Mouse (Mus musculus) small intestine, adult 2 months (tissue): ENCODE measurements around the gene Ankrd27. TPM values are rescaled to one million over a fixed set of nuclear protein-coding genes. Genes with fewer than 3 reads are reported as not detected.
"Not testable (repeated sequence)": the region's sequence is repeated elsewhere in the genome, so short reads cannot be mapped to it uniquely, and the experiment has no call there.

ENCODE experiments used
- H3K27ac ChIP-seq: fragments of 200-500 bp; 2 replicates; pipeline ENCODE4 v1.5.1; 2012; ENCODE audit warnings: low read depth, low read length, control low read depth, inconsistent platforms; ENCODE audit not compliant: insufficient read depth
- H3K27me3 ChIP-seq: fragments of 200-500 bp; 2 replicates; pipeline ENCODE4 v1.6.1; 2012; ENCODE audit warnings: mild to moderate bottlenecking, moderate library complexity, low read length, inconsistent platforms; ENCODE audit not compliant: control insufficient read depth, insufficient read depth
- H3K36me3 ChIP-seq: fragments of 200-500 bp; 2 replicates; pipeline ENCODE4 v1.6.1; 2012; ENCODE audit warnings: mild to moderate bottlenecking, low read length, control low read depth, inconsistent platforms; ENCODE audit not compliant: control insufficient read depth, insufficient read depth
- H3K4me1 ChIP-seq: fragments of 200-500 bp; 2 replicates; pipeline ENCODE4 v1.6.1; 2012; ENCODE audit warnings: low read length, inconsistent platforms, mixed read lengths; ENCODE audit not compliant: control insufficient read depth, insufficient read depth, insufficient read length
- H3K4me3 ChIP-seq: fragments of 200-500 bp; 2 replicates; pipeline ENCODE4 v1.5.1; 2012; ENCODE audit warnings: low read depth, mild to moderate bottlenecking, control low read depth, inconsistent platforms, low read length, moderate library complexity
- CTCF ChIP-seq: fragments of 200-500 bp; IDR thresholded peaks from 2 replicates; pipeline ENCODE4 v1.5.1; 2012; ENCODE audit warnings: low read depth, mild to moderate bottlenecking, control low read depth, inconsistent platforms, low read length, moderate library complexity, mixed read lengths; ENCODE audit not compliant: insufficient replicate concordance, insufficient read length; ENCODE audit errors: extremely low read depth
- POLR2A ChIP-seq: fragments of 200-500 bp; IDR thresholded peaks from 2 replicates; pipeline ENCODE4 v1.6.1; 2012; ENCODE audit warnings: low read depth, mild to moderate bottlenecking, control low read depth, inconsistent platforms, low read length, moderate library complexity
- WGBS: fragments of 180-500 bp; shearing (Covaris S2); methylation state at CpG from one replicate; pipeline ENCODE4 v1.1.7; 2018; 5-methylcytosine and 5-hydroxymethylcytosine counted together
- polyA plus RNA-seq: library from polyadenylated mRNA; depleted of rRNA; stranded (reverse); fragments of >200 nt; gene quantifications from 2 replicates; pipeline ENCODE4 v1.2.3, GENCODE M21; 2012

Gene Ankrd27
- polyA plus RNA-seq, 1 experiment, result 13.5 TPM

DNA sequence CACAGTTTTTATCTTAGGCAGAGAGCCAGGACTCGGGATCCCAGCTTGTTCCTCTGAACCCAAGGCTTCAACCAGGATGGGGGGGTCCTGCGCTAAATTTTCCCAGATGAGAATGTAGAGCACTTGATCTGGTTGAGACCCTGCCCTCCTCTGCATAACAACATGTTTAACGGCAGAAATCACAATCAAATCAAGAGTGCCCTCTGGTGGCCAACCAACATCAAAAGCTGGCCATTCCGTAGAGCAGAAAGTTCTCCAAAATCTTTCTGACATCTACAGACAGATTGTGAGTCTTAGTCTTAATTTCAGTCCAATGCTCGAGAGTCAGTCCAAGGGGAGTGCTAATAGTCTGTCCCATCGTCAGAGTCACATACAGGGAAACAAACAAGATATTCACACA, 15.2 kb upstream of the Ankrd27 start:
- H3K4me1 ChIP-seq, H3K4me3 ChIP-seq, H3K36me3 ChIP-seq, H3K27ac ChIP-seq, H3K27me3 ChIP-seq: not testable (repeated sequence)
- WGBS, result 22% methylated on average over 6 of the region's 6 CpGs

DNA sequence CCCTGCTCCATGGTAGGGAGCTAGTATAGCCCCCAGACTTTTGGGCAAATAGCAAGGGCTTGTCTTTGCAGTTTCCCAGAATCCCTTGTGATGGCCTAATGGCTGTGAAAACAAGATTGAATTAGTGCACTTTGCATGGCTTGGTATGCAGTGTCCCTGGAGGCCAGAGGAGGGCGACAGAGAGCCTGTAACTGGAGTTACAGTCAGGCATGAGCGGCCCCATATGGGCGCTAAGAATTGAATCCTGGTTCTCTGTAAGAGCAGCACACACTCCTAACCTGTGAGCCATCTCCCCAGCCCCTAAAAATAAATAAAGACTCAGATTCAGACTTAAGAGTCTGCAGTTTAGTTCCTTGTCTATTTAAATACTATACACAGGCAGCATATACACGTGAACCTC, 6.2 kb upstream of the Ankrd27 start:
- no peak overlapping the region for H3K4me3 ChIP-seq
- peaks cover 16% of the 10 kb centered on the region for H3K27me3 ChIP-seq
- H3K36me3 ChIP-seq, result no peaks in the 10 kb centered on the region
- no peak for TF ChIP-seq POLR2A
- peak; percentile 83; the same call in 1 of the 2 replicates for TF ChIP-seq CTCF
- H3K27ac ChIP-seq, result no peak overlapping the region
- H3K4me1 ChIP-seq, result peaks cover 2% of the 10 kb centered on the region; the same call in 1 of the 2 replicates
- WGBS, result 44% methylated on average over 4 of the region's 4 CpGs

DNA sequence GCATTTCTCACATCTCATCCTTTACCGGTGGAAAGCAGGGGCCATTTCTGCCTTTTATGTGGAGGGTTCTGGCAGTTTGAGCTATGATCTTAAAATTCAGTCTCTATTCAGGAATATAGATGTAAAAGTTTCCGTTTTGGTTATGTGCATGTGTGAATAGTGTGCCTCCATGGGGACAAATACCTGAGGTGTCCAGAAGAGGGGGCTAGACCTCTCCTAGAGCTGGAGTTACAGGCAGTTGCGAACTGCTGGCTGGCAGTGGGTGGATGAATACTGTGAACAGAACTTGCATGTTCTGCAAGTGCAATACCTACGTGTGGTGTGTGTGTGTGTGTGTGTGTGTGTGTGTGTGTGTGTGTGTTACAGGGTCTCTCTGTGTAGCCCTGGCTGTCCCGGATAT, 3.3 kb upstream of the Ankrd27 start:
- Histone ChIP-seq H3K27ac (no peak overlapping the region), H3K36me3 (no peaks in the 10 kb centered on the region), H3K4me3 (no peak overlapping the region), H3K27me3 (peaks cover 19% of the 10 kb centered on the region), H3K4me1 (peaks cover 5% of the 10 kb centered on the region)
- no peak for TF ChIP-seq POLR2A
- TF ChIP-seq CTCF, result no peak
- WGBS, result 72% methylated on average over 5 of the region's 5 CpGs

DNA sequence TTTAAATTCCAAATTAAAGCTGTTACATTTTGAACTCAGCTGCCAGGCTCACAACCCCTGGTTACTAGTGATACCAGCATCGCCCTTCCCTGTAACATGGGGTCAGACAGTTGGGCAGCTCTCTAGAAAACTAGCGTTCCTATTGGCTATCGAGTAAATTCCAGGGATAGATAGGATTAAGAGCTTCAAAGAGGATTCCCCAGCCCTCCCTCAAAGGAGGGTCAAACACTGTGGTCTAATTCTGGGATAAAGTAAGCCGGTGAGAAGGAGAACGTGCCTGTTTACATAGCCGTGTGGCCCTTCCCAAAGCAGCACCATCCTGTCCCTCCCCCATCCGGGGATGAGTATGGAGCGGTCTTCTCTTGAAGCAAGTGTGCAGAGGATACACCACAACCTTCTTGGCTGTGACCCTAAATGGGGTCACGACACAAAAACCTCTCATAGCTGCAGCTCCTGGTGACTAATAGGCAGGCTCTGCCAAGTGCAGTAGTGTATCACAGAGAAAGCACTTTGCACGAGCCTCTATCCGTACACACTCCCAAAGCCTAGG, 2.5 kb upstream of the Ankrd27 start:
- Histone ChIP-seq H3K27me3 (peaks cover 19% of the 10 kb centered on the region), H3K36me3 (no peaks in the 10 kb centered on the region), H3K4me1 (peaks cover 5% of the 10 kb centered on the region), H3K4me3 (no peak overlapping the region), H3K27ac (no peak overlapping the region)
- WGBS, result 28% methylated on average over 11 of the region's 11 CpGs
- TF ChIP-seq POLR2A, result no peak

DNA sequence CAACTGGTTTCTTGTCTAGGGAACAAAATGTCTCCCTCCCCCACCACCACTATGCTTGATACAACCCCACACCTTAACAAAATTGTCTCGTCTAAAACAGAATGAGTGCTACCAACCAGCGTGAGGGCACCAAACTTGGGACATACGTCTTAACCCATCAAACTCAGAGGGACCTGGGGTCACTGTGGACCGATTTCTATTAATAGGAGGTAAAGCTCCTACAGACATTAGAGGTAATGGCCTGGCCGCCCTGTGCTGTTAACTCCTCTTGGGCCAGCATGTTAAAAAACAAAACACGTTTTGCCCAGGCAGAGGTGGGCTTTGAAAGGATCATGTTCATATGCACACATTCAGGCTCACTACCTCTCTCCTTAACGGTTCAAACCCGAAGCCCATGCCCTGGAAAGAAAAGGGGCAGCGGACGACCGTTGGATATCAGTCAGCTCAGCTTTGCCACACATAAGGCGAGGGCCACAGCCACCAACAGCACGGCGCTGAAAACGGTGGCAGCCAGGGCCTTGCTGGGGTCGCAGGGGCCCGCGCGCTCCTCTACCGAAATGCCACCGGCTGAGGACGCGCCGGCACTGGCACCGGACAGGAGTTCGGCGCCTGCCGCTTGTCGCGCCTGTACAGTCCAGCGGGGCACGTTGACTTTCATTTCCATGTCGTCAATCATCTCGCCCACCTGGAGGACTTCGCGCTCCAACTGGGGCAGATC, 1.8 kb upstream of the Ankrd27 start:
- H3K4me3 ChIP-seq, result peak overlapping the region; percentile 86
- H3K4me1 ChIP-seq, result peaks cover 5% of the 10 kb centered on the region
- H3K36me3 ChIP-seq, result no peaks in the 10 kb centered on the region
- H3K27ac ChIP-seq, result no peak overlapping the region
- peaks cover 19% of the 10 kb centered on the region for H3K27me3 ChIP-seq
- TF ChIP-seq POLR2A, result no peak
- no peak for TF ChIP-seq CTCF
- 8% methylated on average over 36 of the region's 36 CpGs for WGBS

DNA sequence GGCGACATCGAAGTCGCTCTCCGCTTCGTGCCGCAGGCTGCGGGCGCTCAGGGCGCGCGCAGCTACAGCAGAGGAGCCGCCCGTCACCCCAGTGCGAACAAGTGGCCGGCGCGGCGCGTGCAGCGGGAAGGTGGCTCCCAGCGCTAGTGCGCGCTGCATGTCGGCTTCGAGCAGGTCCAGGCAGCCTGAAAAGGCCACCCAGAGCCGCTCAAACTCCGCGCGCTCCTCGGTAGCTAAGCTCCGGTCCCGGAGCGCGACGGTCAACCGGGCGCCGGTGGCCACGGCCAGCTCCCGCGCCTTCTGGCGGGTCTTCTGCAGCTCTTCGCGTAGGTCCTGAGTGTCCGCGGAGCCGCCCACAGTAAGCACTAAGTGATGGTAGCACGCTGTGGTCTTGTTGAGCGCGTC, 1.3 kb upstream of the Ankrd27 start:
- H3K4me1 ChIP-seq, result peaks cover 5% of the 10 kb centered on the region
- WGBS, result under 1% methylated on average over 50 of the region's 50 CpGs
- H3K36me3 ChIP-seq, result no peaks in the 10 kb centered on the region
- TF ChIP-seq POLR2A (no peak), CTCF (no peak)
- H3K27me3 ChIP-seq, result peaks cover 19% of the 10 kb centered on the region
- peak overlapping the region; percentile 86 for H3K4me3 ChIP-seq
- H3K27ac ChIP-seq, result no peak overlapping the region

DNA sequence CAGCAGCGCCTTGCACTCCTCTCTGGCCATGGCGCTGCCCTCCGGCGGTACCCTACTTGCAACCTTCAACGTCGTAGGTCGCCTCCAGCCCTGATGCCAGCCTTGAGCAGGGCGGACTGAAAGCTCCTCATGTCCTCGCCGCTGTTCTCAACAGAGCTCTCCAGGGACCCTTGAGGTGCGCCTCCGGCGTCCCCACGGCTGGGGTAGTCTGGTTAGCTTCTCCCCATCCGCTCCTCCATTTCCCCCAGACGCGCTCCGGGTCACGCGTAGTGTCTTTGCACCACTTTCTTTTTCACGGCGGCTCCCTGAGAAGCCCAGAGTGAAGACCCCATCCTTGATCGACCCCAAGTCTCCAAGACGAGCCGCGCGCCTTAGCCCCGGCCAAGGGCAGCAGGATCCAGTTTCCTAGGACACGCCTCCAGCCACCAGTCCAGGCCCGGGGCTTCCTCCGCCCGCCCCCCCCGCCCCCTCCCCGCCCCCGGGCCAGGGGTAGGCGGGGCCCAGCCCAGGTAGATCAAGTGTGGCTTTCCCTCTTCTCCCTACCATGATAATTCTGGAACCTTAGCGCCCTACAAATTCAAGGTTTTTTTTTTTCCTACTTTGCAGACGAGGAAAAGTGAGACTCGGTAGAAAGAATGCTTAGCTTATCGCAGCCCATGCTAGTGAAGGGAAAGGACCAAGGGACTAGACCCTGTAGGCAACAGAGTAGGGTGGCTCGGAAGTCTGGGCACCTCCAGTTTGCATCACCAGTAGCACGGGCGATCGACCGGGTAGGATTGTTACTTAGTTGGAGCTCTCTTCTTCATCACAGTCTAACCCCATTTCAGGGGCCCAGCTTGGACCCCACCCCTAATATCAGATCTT, 621 bp upstream of the Ankrd27 start, which contains the start of gene Rgs9bp:
TSS of gene Rgs9bp (minus strand) at position 392 of the 864 bp plus-strand sequence.
- no peak for TF ChIP-seq CTCF
- no peak for TF ChIP-seq POLR2A
- Histone ChIP-seq H3K4me3 (peak within 1 kb of the TSS; percentile 86), H3K36me3 (no peaks in the 10 kb centered on the region), H3K27me3 (peaks cover 19% of the 10 kb centered on the region), H3K4me1 (peaks cover 5% of the 10 kb centered on the region), H3K27ac (no peak within 1 kb of the TSS)
- under 1% methylated on average over 45 of the region's 45 CpGs for WGBS
